Mouse (Mus musculus) neural tube, embryonic 13.5 days (tissue): Measurements from ENCODE around the gene Cmtm4. TPM values are rescaled to one million over a fixed set of nuclear protein-coding genes. Genes with fewer than 3 reads are reported as not detected.
"Not testable (repeated sequence)": the region's sequence is repeated elsewhere in the genome, so short reads cannot be mapped to it uniquely, and the experiment has no call there.

Source experiments
- ATAC-seq: fragments of 200-750 bp; cut with Nextera tagmentation; 2 replicates; pipeline ENCODE4 v1.8.0; 2017; ENCODE audit warnings: low read depth, mild to moderate bottlenecking, moderate TSS enrichment, moderate library complexity
- H3K27ac ChIP-seq: fragments of 300-500 bp; sonication (generic); replicated peaks from 2 replicates; pipeline ENCODE4 v1.5.1; 2015; ENCODE audit warnings: moderate library complexity, mild to moderate bottlenecking, inconsistent platforms
- H3K27me3 ChIP-seq: fragments of 300-500 bp; sonication (generic); 2 replicates; pipeline ENCODE4 v1.6.1; 2015; ENCODE audit warnings: mild to moderate bottlenecking, inconsistent platforms
- H3K36me3 ChIP-seq: fragments of 300-500 bp; sonication (generic); 2 replicates; pipeline ENCODE4 v1.6.1; 2015; ENCODE audit warnings: mild to moderate bottlenecking, inconsistent platforms
- H3K4me1 ChIP-seq: fragments of 300-500 bp; sonication (generic); replicated peaks from 2 replicates; pipeline ENCODE4 v1.6.1; 2015; ENCODE audit warnings: inconsistent platforms
- H3K4me2 ChIP-seq: fragments of 300-500 bp; sonication (generic); 2 replicates; pipeline ENCODE4 v1.6.1; 2015; ENCODE audit warnings: inconsistent platforms, mild to moderate bottlenecking, moderate library complexity
- H3K4me3 ChIP-seq: fragments of 300-500 bp; sonication (generic); 2 replicates; pipeline ENCODE4 v1.5.1; 2015; ENCODE audit warnings: mild to moderate bottlenecking, inconsistent platforms
- H3K9ac ChIP-seq: fragments of 300-500 bp; sonication (generic); 2 replicates; pipeline ENCODE4 v1.6.1; 2015; ENCODE audit warnings: moderate library complexity, mild to moderate bottlenecking, inconsistent platforms
- H3K9me3 ChIP-seq: fragments of 300-500 bp; sonication (generic); 2 replicates; pipeline ENCODE4 v1.6.1; 2016; ENCODE audit warnings: inconsistent platforms
- WGBS: fragments of 180-500 bp; shearing (Covaris S2); methylation state at CpG from one replicate; pipeline ENCODE4 v1.1.7; 2015; 5-methylcytosine and 5-hydroxymethylcytosine counted together
- polyA plus RNA-seq: library from polyadenylated mRNA; unstranded; fragments of >200 nt; fragmentation: Nextera tagmentation; extraction: Ambion mirVana; gene quantifications from 2 replicates; pipeline ENCODE4 v1.2.1, GENCODE M21; 2015

Cmtm4 gene
- polyA plus RNA-seq, 1 experiment from 2014 or later = 1.6 TPM

DNA sequence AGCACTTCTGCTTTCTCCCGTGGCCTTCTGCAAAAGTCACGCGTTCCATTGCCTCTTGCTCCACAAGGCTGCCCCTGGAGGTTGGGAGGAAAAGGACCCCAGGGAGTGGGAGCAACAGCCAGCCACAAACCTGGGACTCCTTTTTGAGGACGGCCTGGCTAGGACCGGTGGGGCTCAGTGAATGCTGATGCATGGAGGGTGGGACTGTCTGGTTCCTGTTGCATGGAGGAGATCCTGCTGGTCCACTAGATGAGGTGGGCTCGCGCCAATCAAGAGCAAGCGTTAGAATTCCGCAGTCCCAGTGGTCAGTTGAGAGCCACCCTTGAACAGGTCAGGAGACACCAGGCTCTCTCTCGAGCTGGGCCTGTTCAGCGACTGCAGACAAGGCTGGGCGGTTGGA, 73.7 kb downstream of the Cmtm4 start, which contains the start of gene Cmtm2b:
Gene Cmtm2b, plus strand, starts transcription at position 301 of the 400 bp plus-strand sequence.
- not testable (repeated sequence) for H3K9me3 ChIP-seq, H3K27me3 ChIP-seq, H3K36me3 ChIP-seq, ATAC-seq, H3K27ac ChIP-seq, H3K4me1 ChIP-seq, H3K9ac ChIP-seq, H3K4me2 ChIP-seq, H3K4me3 ChIP-seq
- WGBS = 94% methylated on average over 12 of the region's 12 CpGs

DNA sequence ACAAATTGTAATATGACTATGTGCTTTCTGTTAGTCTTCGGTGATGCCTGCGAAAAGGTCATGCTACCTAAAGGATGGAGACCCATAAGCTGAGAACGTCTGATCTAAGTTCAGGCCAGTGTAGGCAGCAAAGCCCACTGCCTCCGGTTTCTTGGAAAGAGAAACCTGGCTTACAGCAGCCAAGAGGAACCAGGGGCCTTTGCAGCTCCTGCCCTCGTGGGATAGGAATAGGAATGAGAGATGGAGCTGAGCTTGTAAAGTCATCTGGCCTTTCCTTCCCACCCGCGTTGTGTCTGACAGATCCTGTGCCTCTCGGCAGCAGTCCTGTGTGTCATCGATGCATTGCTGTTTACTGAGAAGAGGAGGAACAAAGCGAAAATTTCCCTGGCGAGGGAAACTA, 74.3 kb downstream of the Cmtm4 start, which contains the start of gene Gm11020:
Gene Gm11020, plus strand, starts transcription at position 301 of the 400 bp plus-strand sequence.
- not testable (repeated sequence) for H3K27ac ChIP-seq, H3K36me3 ChIP-seq, H3K27me3 ChIP-seq, H3K4me1 ChIP-seq, H3K4me3 ChIP-seq, H3K9ac ChIP-seq, H3K4me2 ChIP-seq, H3K9me3 ChIP-seq, ATAC-seq
- 83% methylated on average over 11 of the region's 11 CpGs for WGBS

- H3K36me3 ChIP-seq = no peaks in the 10 kb centered on the region
- no peaks in the 10 kb centered on the region for H3K27me3 ChIP-seq
- H3K9me3 ChIP-seq = no peaks in the 10 kb centered on the region
- no peak overlapping the region for H3K4me3 ChIP-seq
- WGBS = 73% methylated on average over 4 of the region's 4 CpGs
- H3K27ac ChIP-seq = no peak overlapping the region
- ATAC-seq = no peak
- no peaks in the 10 kb centered on the region for H3K4me1 ChIP-seq
- no peak overlapping the region for H3K4me2 ChIP-seq
- no peak overlapping the region for H3K9ac ChIP-seq
These were observed 82.3 kb downstream of the Cmtm4 start for GRCm38 (mm10) chr8:104313311-104313710.

DNA sequence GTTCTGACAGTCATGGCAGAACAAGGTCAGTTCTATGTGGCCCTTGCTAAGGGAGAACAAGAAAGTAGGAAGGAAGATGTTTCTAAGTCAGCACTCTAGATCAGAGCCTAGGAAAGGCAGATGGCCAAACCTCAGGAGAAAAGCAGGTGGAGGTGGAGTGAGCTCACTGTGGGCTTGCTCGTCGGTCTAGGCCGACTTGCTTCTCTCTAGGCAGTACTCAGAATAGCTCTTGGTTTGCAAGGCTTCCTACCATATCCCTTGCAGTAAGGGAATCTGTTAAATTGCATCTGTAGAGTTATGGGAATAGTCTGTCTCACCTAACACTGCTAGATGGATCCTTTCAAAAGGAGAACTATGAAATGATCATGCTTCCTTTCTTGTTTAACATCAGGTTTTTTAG, 83.6 kb downstream of the Cmtm4 start:
- not testable (repeated sequence) for H3K4me3 ChIP-seq, ATAC-seq, H3K4me1 ChIP-seq, H3K9me3 ChIP-seq, H3K36me3 ChIP-seq, H3K27me3 ChIP-seq, H3K4me2 ChIP-seq, H3K9ac ChIP-seq, H3K27ac ChIP-seq
- 85% methylated on average over 3 of the region's 3 CpGs for WGBS

DNA sequence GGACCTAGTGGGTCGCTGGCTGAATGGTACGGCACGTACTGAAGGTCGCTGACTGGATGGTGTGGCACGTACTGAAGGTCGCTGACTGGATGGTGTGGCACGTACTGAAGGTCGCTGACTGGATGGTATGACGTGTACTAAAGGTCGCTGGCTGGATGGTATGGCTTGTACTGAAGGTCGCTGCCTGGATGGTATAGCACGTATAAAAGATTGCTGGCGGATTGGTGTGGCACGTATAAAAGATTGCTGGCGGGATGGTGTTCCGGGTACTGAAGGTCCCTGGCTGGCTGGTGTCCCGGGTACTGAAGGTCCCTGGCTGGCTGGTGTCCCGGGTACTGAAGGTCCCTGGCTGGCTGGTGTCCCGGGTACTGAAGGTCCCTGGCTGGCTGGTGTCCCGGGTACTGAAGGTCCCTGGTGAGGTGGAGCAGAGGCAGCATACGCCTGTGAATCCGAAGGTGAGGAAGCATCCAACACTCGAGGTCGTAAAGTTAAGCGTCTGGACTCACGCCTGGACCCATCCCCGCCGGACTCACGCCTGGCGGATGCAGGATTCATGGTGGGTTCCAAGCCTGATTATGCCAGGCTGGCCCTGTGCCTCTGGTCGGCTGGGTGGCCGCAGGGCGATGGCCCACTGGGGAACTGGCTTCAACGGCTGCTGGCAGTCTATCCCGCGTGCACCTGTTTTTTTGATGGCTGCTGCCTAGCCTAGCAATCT, 86.0 kb downstream of the Cmtm4 start, which contains the start of the genes Gm45711 and Cmtm1:
Gene Gm45711, minus strand, starts transcription at position 641 of the 715 bp plus-strand sequence.
Gene Cmtm1, minus strand, starts transcription at position 705 of the 715 bp plus-strand sequence.
- H3K9ac ChIP-seq, H3K4me3 ChIP-seq, H3K27me3 ChIP-seq, ATAC-seq, H3K4me1 ChIP-seq, H3K27ac ChIP-seq, H3K36me3 ChIP-seq, H3K4me2 ChIP-seq, H3K9me3 ChIP-seq: not testable (repeated sequence)
- 93% methylated on average over 35 of the region's 36 CpGs for WGBS

DNA sequence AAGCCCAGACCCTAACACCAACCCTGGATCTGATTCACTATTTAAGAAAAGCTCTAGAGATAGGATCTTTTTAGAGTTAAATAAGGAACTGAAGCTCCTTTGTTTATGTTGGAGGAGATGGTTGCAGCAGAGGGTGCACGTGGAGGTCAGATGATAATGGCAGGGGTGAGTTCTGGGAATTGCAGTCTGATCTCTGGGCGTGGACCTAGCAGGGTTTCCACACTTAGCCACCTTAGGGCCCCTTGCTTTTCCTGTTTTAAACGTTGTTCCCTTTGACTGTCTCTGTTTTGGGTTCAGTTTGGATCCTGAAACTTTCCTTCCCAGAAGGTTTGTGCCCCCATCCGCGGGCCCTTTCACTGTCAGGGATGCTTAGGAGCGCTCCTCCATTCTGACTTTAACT, 87.3 kb downstream of the Cmtm4 start:
- WGBS = 45% methylated on average over 6 of the region's 6 CpGs
- not testable (repeated sequence) for H3K27me3 ChIP-seq, ATAC-seq, H3K4me2 ChIP-seq, H3K9ac ChIP-seq, H3K36me3 ChIP-seq, H3K9me3 ChIP-seq, H3K4me3 ChIP-seq, H3K4me1 ChIP-seq, H3K27ac ChIP-seq

DNA sequence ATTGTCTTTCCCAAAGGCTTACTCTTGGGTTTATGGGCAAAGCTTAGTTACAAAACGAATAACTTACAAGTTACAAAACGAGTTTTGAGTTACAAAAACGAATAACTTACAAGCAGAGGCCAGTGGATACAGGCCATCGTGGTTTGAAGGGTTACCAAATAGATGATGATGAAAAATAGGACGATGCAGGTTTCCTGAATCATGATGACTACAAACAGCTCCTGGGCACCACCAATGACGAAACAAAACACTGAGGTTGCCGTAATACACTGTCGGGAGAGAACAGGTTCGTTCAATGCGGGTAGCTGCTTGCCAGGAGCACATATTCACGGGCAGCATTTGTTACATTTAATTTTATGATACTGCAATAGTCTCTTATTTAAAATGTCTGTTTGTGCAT, 90.6 kb downstream of the Cmtm4 start:
- Histone ChIP-seq H3K9me3 (no peaks in the 10 kb centered on the region), H3K4me3 (no peak overlapping the region), H3K27ac (no peak overlapping the region), H3K27me3 (no peaks in the 10 kb centered on the region), H3K4me1 (peaks cover 15% of the 10 kb centered on the region), H3K4me2 (no peak overlapping the region), H3K36me3 (no peaks in the 10 kb centered on the region), H3K9ac (no peak overlapping the region)
- WGBS = 89% methylated on average over 11 of the region's 11 CpGs
- ATAC-seq = no peak

- not testable (repeated sequence) for H3K9me3 ChIP-seq, ATAC-seq
- 87% methylated on average over 4 of the region's 4 CpGs for WGBS
These were observed 93.1 kb downstream of the Cmtm4 start for GRCm38 (mm10) chr8:104302536-104302935.

DNA sequence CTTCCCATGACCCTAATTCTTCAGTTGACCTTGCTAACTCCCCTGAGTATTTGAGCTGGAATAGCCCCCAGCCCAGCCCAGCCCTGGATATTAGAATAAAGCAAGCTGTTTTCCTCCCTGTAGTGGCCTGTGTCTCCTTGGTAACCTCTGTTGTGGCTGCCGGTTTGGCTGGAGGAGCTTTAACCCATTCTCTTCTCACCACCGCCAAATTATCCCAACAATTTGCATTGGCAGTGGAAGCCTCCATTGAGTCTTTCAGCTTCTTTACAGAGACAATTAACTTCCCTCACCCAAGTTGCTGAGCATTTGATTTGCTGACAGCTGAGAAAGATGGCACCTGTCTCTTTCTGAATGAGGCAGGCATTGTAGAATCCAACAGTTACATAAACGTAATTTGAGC, 94.0 kb downstream of the Cmtm4 start:
- not testable (repeated sequence) for H3K4me3 ChIP-seq, H3K4me2 ChIP-seq, H3K27ac ChIP-seq, H3K9me3 ChIP-seq, H3K27me3 ChIP-seq, H3K9ac ChIP-seq, H3K36me3 ChIP-seq
- whole genome bisulfite sequencing = 6% methylated on average over 3 of the region's 3 CpGs
- 0 out of 2 replicates have a peak, but pooled peaks have one; percentile 59 for ATAC-seq
- H3K4me1 ChIP-seq = peaks cover 15% of the 10 kb centered on the region

More at GRCm38 (mm10) chr8:104302536-104302935, 93.1 kb downstream of the Cmtm4 start:
- H3K4me3 ChIP-seq, H3K36me3 ChIP-seq, H3K27ac ChIP-seq, H3K4me2 ChIP-seq, H3K9ac ChIP-seq, H3K27me3 ChIP-seq: not testable (repeated sequence)
- H3K4me1 ChIP-seq = peaks cover 15% of the 10 kb centered on the region

Other genes with a start within 250 kb of the Cmtm4 start
- gene Bean1, start 225.4 kb downstream of the Cmtm4 start, polyA plus RNA-seq = 5.8 and 6.0 TPM in 2 replicates
- gene Tk2, start 147.2 kb downstream of the Cmtm4 start, polyA plus RNA-seq = 43.2 and 43.3 TPM in 2 replicates
- 34.9 and 36.4 TPM in 2 replicates for gene Cklf, start 144.9 kb downstream of the Cmtm4 start, polyA plus RNA-seq
- gene Cmtm2a, start 102.6 kb downstream of the Cmtm4 start, polyA plus RNA-seq = not detected in 2 replicates
- not detected in 2 replicates for gene Gm45711, start 85.7 kb downstream of the Cmtm4 start, polyA plus RNA-seq
- not detected in 2 replicates for gene Cmtm1, start 85.7 kb downstream of the Cmtm4 start, polyA plus RNA-seq
- gene Gm11020, start 74.2 kb downstream of the Cmtm4 start, polyA plus RNA-seq = not detected in 2 replicates
- gene Cmtm2b, start 73.6 kb downstream of the Cmtm4 start, polyA plus RNA-seq = not detected in 2 replicates
- 54.3 and 60.0 TPM in 2 replicates for gene Cmtm3, start 56.4 kb downstream of the Cmtm4 start, polyA plus RNA-seq
- 95.5 and 104 TPM in 2 replicates for gene Dync1li2, start 47.2 kb upstream of the Cmtm4 start, polyA plus RNA-seq
- 0.18 and 0.21 TPM in 2 replicates for gene Terb1, start 114.1 kb upstream of the Cmtm4 start, polyA plus RNA-seq
- 108 and 113 TPM in 2 replicates for gene Nae1, start 138.8 kb upstream of the Cmtm4 start, polyA plus RNA-seq
- 2.2 and 2.3 TPM in 2 replicates for gene Car7, start 138.9 kb upstream of the Cmtm4 start, polyA plus RNA-seq
- 17.9 and 19.7 TPM in 2 replicates for gene Pdp2, start 195.6 kb upstream of the Cmtm4 start, polyA plus RNA-seq
- gene Cdh16, start 228.6 kb upstream of the Cmtm4 start, polyA plus RNA-seq = 0.29 and 0.45 TPM in 2 replicates
- 3.7 and 4.9 TPM in 2 replicates for gene Rrad, start 235.5 kb upstream of the Cmtm4 start, polyA plus RNA-seq
- 131 and 143 TPM in 2 replicates for gene Ciao2b, start 246.2 kb upstream of the Cmtm4 start, polyA plus RNA-seq